Mouse (Mus musculus) gastrocnemius, postnatal 4 days (tissue): ENCODE data around the gene Pgp. TPM values are rescaled to one million over a fixed set of nuclear protein-coding genes. Genes with fewer than 3 reads are reported as not detected.
"Not testable (repeated sequence)": the region's sequence is repeated elsewhere in the genome, so short reads cannot be mapped to it uniquely, and the experiment has no call there.

ENCODE experiments used
- DNase-seq, 2 experiments: peaks; one replicate each; pipeline ENCODE4 v3.0.0; 2021 to 2022; ENCODE audit warnings: low spot score in 2 of 2, mixed read lengths in 2 of 2
- total RNA-seq, 2 experiments: library from RNA; stranded (reverse); gene quantifications; 2 replicates each; pipeline ENCODE4 v1.2.3; 2021

Gene Pgp
- total RNA-seq, 2 experiments from 2014 or later = 34.6 to 37.4 TPM

DNA sequence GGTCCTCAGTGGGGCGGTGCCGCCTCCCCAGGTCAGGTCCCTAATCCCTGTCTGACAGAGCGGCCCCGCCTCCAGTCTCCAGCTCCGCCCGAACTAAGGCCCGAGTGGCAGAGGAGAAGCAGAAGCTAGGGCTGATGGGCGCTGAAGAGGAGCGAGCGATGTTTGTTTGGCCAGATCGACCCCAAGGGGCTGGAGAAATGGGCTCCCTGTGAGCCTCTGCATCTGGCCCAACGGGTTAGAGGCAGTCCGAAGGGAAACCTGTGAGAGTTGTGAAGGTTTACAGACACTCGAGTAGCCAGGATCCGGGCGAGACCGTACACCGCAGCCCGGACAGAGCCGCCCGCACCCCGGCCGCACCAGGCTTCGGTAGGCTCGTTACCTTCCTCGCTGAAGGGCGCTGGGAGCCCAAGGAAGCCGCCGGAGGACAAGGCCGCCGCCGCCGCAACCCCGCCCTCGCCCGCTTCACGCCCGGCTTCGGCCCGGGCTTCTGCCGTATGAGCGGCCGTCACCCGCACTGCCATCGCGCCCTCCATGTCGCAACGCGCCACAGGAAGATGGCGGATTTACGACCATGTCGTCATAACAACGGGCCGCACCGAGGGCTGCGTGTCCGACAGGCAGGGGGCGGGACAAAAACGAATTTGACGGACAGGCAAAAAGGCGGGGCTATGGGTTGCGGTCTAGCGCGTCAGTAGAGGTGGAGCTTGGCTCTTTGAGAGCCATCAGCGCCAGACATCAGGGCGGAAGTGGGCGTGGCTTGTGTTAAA lies 15.3 kb upstream of the Pgp start:
- peak; percentile 95 to 99 for DNase-seq

DNA sequence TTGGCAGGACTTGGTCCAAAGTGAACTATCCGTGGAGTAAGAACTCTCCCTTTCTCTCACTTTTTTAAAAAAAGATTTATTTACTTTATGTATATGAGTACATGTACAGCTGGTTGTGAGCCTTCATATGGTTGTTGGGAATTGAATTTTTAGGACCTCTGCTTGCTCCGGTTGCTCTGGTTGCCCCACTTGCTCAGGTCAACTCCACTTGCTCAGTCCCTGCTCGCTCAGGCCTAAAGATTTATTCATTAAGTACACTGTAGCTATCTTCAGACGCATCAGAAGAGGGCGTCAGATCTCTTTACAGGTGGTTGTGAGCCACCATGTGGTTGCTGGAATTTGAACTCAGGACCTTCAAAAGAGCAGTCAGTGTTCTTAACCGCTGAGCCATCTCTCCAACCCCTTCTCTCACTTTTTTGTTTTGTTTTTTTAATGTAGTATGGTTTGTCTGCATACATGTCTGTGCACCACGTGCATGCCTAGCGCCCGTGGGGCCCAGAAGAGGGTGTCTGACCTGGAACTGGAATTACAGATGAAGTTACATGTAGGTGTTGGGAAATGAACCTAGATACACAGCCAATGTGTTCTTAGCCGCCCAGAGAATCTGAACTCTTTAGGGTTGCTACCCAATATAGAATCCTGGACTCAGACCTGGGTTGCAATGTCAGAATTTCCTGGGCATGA lies 14.5 kb upstream of the Pgp start:
- not testable (repeated sequence) for DNase-seq

DNA sequence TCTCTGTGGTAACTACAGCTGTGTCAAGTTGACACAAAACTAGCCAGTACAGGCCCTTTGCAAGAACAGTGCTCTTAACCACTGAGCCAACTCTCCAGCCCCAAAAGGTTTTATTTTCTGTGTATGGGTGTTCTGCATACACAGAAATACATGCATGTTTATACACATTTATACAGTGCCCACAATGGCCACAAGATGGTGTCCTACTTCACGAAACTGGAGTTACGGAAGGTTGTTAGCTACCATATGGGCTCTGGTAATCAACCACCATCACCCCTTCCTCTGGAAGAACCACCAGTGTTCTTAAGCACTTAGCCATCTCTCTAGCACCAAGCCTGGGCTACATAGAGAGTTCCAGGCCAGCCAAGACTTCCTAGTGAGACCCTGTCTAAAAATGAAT lies 8.6 kb upstream of the Pgp start:
- DNase-seq = no peak

- no peak for DNase-seq
Observed at GRCm38 (mm10) chr17:24462932-24463331, 7.3 kb upstream of the Pgp start.

DNA sequence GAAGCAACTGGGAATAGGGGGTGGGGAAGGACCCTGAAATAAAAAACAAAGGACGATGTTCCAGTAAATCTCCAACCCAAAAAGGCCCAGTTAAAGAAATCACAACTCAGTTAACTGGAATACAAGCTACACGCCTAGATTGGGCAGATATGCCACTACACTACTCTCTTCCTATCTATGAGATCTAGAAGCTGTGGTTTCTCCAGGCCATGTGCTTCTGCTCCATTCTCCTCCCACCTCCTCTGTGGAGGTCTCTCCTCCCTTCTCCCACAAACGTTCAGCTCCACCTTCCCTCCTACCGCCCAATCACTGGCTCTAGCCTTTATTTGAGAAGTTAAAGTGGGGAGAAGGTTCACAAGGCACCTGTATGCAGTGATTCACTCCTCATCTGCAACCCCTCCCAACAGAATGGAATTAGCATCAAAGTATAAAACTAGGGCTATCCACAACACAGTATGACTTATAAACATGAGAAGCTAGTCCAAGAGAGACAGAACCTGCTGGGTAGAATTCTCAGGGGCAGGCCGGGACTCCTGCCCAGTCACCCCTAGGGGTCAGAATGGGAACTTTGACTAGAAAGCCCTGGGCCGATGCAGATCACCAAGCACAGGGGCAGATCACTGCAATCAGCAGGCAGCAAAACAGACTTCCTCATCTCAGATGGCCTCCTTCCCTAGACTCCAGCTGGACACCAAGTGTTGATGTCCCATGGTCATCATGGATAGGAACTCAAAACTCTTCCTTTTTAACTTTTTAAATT lies 6.6 kb upstream of the Pgp start:
- no peak for DNase-seq

DNA sequence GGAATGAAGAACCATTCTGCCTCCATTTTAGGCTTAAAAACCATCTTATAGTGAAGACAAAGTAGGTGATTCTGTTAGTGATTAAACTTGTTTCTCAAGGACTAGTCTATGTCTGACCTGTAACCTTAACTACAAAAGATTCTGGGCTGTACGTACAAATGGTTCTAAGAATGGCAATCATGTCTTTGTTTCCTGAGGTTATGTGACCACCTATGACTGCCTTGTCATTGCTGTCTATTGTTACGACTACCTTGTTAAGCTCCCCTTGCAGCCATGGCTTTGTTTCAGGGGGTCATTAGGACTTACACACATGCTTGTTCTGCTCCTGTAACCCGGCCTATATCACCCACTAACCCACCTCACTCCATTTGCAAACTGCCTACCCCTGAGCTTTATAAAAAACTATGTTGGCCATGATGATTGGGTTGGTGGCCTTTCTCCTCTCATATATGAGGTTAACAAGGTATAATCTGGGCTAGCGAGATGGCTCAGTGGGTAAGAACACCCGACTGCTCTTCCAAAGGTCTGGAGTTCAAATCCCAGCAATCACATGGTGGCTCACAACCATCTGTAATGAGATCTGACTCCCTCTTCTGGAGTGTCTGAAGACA lies 1.5 kb upstream of the Pgp start:
- no peak for DNase-seq

GRCm38 (mm10) chr17:24469336-24469909 lies 769 bp upstream of the Pgp start:
- DNase-seq = no peak

GRCm38 (mm10) chr17:24470701-24471527 lies 722 bp downstream of the Pgp start:
- DNase-seq = no peak

- DNase-seq = peak in 1 of 2 experiments; percentile 32
Observed at GRCm38 (mm10) chr17:24472512-24472911, 2.3 kb downstream of the Pgp start.

DNA sequence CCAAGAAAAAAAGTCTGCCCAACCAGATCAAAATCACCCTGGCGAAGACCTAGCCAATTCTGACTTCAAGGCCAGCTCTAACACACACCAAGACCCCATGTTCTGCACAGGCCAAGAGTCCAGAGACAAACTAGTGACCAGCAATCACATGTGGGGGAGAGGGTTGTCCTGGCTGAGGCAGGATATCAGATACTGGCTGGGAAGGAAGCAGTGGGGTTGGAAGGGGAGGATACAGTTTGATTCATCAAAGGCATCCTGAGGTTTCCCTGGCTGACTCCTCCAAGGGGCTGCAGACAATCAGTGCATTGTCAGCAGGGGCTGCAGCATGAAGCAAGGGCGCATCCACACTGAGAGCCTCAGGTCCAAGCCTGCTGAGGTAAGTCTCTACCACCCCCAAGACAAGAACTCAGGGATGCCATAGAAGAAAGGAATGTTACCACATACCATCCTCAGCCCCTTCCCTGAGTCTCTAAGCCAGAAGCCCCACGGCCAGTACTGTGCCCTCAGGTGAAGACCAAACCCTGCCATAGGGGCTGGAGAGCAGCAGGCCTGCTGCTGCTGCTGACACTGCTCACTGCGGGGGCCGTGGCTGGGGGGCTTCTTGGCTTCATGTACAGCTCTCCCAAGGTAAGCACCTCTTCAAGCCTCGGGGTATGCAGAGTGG lies 3.6 kb downstream of the Pgp start, which contains the start of gene Bricd5:
TSS of gene Bricd5 (plus strand) at position 273 of the 664 bp plus-strand sequence.
- no peak for DNase-seq

DNA sequence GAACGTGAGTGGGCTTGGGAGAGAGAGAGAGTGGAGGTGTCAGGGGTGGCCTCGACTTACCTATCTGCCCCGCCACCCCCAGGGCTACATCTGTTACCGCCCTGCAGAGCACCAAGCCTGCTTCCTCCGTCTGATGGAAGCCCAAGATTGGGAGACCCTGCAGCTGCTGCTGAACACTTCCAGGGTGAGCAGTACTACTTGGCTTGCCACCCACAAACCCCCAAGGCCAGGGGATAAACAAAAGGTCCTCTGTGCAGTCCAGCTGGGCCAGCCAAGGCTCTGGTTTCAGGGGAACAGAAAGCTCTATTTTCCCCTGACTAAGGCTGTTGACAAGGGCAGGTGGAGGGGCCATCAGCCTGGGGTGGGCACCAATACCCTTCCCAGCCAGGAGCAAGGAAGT lies 4.4 kb downstream of the Pgp start:
- no peak for DNase-seq

DNA sequence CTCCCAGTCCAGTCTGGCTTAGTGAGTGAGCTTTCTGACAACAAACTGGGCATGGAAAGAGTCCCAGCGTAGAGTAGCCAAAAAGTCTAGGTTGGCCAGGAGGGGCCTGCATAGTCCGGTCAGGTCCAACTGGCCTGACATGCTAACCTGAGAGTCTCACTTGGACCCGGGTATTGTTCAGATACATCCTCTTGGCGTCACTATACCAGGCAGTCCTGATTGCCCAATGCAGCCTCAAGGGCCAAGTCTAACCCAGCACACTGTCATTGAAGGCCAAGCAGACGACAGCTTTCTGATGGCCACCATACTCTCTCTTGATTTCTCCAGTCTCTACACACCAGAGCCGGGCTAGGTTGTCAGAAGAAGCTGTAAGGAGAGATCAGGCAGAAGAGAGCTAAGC lies 5.4 kb downstream of the Pgp start:
- DNase-seq = no peak

GRCm38 (mm10) chr17:24476022-24476776 lies 6.0 kb downstream of the Pgp start:
- DNase-seq = no peak

DNA sequence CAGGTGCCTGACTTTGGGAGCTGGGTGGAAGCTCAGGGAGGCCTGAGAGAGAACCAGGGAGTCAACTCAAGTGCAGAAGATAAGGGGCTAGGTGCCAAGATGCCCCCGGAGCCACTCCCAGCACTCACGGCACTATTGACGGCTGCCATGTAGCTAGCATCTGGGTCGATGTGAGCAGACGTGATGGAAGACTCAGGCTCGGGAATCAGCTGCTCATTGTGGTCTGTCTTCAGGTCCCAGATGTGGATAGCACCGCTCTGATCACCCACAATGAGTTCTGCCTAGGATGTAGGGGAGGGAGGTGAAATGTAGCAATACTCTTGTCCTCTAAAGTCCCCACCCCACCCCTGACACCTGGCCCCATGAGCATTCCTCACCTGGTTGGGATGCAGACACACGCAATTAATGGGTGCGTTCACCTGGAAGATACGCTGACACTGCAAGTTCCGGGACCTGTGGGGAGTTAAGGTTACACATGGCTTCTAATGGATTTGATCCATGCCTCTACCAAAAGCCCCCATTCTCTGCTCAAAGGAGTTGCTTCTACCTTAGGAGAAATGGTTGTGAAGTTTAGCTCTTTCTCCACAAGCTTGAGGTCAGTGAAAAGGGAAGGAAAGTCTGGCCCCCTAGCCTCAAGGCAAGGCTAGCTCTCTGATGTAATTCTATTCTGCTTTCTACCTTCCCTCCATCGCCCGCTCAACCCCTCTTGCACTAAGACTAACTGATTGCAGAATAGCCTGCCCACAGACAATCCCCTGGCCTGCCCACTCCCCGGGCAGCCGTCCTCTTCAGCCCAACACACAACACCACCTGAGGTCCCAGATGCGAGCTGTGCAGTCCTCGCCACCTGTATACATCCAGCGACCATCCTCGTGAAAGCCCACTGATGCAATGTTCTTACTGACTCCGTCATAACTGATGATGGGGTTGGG lies 7.1 kb downstream of the Pgp start:
- DNase-seq = no peak

GRCm38 (mm10) chr17:24477985-24478600 lies 7.9 kb downstream of the Pgp start:
- DNase-seq = no peak

DNA sequence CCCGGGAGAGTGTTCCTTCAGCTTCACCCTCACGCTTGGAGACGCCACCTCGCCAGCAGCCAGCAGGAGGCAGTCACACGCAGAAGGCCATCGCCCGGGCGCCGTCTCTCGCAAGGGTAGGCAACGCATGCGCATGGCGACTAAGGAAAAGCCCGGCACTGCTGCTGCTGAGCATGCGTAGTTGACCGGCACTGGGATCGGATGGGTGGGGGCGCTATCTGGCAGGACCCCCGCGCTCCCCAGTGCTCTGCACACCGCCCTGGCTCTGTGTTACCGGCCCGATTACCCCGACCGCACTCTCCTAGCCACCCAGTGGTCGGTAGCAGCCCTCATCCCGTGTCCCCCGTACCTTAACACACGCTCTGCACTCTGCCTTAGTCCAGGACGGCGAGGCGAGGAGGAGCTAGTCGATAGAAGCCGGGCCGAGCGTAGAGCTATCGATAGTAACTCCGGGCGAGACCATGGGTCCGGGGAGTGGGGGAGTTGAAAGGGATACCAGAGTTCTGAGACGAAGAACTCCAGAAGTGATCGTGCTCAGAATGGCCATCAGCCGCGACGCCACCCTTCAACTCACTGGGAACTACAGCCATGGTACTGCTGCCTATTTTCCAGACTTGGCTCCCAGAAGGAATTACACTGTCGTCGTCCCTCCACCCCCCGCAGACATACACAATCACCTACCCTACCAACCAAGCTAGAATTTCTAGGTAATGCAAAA lies 8.6 kb downstream of the Pgp start, which contains the start of gene Mlst8:
TSS of gene Mlst8 (minus strand) at position 416 of the 718 bp plus-strand sequence.
- peak; percentile 97 to 98 for DNase-seq

DNA sequence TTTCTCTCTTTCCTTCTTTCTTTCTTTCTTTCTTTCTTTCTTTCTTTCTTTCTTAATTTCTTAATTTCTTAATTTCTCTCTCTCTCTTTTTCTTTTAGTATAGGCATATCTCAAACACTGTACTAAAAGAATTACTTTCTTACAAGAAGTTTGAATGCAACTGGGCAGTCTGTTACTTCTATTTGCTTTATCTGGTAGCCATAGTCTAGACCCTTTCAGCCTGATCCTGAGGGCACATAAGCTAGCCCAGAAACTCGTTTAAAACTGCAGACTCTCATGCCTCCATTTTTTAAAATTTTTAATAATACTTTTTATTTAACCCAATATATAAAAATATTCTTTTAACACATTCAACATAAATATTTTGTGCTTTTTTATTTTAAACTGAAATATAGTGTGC lies 9.2 kb downstream of the Pgp start:
- no peak for DNase-seq
